Mouse (Mus musculus) gastrocnemius, adult 8-10 months (tissue): ENCODE data around the gene Gpr27. TPM values are rescaled to one million over a fixed set of nuclear protein-coding genes. Genes with fewer than 3 reads are reported as not detected.

Source experiments
- DNase-seq, 2 experiments: peaks; one replicate each; pipeline ENCODE4 v3.0.0; 2022; ENCODE audit warnings: low spot score in 2 of 2
- total RNA-seq, 4 experiments: library from RNA; stranded (reverse); gene quantifications; 2 replicates each; pipeline ENCODE4 v1.2.4; 2022

Gene Gpr27
- total RNA-seq, 4 experiments from 2014 or later, result 0.34 to 0.87 (median 0.66) TPM

- DNase-seq, result no peak
Measured at GRCm38 (mm10) chr6:99674482-99674881, 18.0 kb upstream of the Gpr27 start.

DNA sequence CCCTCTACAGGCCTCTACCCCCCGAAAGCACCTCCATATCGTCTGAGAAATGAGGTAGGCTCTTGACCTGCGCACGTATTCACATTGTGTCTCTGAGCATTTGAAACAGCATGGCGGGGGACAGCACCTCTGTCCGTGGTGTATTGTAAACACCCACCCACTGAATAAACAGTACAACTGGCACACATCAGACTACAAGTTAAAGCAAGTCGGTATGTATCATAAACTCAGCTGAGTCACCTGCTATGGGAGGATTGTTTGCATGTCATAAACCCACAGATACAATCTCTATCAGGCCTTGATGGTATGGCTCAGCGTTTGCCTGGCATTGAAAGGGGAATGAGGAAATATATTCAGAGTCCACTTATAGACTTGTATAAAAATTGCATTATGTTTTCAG, 15.2 kb upstream of the Gpr27 start:
- DNase-seq, result no peak

- no peak for DNase-seq
Measured at GRCm38 (mm10) chr6:99678108-99678507, 14.4 kb upstream of the Gpr27 start.

DNA sequence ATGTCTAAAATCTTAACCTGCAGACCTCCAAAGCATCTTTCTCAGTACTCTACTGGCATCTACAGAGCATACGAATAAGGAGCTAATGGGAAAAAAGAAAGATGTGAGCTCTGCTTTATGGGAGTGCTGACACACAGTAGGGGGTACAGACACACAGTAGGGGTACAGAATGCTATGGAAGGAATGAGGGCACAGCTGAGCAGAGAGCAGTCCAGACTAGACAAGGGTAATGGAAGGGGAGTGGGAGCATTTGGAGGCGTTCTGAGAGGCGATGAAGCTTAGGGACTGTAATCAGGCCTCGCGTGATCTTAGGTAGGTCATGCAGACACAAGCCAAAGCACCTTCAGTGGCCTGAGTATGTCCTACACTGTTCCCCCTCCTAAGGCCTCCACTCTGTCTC, 8.5 kb upstream of the Gpr27 start:
- no peak for DNase-seq

GRCm38 (mm10) chr6:99684899-99685298, 7.6 kb upstream of the Gpr27 start:
- DNase-seq, result no peak

- DNase-seq, result no peak
Measured at GRCm38 (mm10) chr6:99688513-99688912, 4.0 kb upstream of the Gpr27 start.

DNA sequence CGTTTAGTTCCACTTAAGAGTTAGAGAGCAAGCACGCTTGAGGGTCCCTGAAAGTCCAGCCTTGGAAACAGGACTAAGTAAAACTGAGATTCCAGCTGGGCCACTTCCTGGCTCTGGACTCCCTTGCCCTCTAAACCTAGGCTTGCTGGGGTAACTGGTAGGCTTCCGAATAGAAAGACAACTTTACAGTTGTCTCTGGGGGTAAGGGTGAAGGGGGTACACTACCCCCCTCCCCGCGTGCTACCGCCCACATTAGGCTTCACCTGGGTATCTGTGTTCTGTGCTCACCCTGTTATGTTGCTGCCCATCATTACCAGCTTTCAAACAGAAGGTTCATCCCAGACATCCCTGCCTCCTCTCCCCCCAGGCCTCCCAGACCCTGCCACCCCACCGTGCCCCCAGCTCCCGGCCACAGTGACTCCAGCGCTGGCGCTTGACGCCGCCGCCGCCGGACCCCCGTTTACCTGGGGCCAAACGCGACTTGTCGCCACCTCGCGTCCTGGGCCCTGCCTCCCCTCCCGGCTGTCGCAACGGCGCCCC, 743 bp upstream of the Gpr27 start:
- DNase-seq, result no peak

DNA sequence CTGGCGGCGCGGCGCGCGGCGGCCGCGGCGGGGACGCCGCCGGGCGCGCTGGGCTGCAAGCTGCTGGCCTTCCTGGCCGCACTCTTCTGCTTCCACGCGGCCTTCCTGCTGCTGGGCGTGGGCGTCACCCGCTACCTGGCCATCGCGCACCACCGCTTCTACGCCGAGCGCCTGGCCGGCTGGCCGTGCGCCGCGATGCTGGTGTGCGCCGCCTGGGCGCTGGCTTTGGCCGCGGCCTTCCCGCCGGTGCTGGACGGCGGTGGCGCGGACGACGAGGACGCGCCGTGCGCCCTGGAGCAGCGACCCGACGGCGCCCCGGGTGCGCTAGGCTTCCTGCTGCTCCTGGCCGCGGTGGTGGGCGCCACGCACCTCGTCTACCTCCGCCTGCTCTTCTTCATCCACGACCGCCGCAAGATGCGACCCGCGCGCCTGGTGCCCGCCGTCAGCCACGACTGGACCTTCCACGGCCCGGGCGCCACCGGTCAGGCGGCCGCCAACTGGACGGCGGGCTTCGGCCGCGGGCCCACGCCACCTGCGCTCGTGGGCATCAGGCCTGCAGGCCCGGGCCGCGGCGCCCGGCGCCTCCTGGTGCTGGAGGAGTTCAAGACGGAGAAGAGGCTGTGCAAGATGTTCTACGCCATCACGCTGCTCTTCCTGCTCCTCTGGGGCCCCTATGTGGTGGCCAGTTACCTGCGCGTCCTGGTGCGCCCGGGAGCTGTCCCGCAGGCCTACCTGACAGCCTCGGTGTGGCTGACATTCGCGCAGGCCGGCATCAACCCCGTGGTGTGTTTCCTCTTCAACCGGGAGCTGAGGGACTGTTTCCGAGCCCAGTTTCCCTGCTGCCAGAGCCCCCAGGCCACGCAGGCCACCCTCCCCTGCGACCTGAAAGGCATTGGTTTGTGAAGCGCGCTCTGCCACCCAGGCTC, 700 bp downstream of the Gpr27 start:
- no peak for DNase-seq

GRCm38 (mm10) chr6:99700484-99700883, 8.0 kb downstream of the Gpr27 start:
- no peak for DNase-seq

- DNase-seq, result no peak
Measured at GRCm38 (mm10) chr6:99711576-99712101, 19.2 kb downstream of the Gpr27 start.

- no peak for DNase-seq
Measured at GRCm38 (mm10) chr6:99713256-99713655, 20.8 kb downstream of the Gpr27 start.

- no peak for DNase-seq
Measured at GRCm38 (mm10) chr6:99715191-99715590, 22.7 kb downstream of the Gpr27 start.

DNA sequence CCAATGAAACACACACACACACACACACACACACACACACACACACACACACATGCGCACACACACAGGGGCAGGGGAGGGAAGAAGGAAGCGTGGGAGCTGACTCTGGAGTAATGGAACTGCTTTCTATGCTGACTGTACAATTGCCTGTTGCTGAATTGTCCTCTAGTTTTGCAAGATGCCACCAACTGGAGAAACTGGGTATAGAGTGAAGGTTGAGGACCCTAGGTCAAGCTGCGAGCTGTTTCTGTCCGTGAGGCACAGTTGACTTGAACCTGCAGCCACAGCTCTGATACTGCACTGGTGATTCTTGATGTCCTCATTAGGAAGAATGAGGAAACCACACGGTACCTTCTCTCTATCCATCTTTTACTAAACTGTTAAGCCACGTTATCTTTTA, 23.4 kb downstream of the Gpr27 start:
- no peak for DNase-seq

- no peak for DNase-seq
Measured at GRCm38 (mm10) chr6:99721032-99721431, 28.6 kb downstream of the Gpr27 start.

- DNase-seq, result no peak
Measured at GRCm38 (mm10) chr6:99722390-99722789, 29.9 kb downstream of the Gpr27 start.

DNA sequence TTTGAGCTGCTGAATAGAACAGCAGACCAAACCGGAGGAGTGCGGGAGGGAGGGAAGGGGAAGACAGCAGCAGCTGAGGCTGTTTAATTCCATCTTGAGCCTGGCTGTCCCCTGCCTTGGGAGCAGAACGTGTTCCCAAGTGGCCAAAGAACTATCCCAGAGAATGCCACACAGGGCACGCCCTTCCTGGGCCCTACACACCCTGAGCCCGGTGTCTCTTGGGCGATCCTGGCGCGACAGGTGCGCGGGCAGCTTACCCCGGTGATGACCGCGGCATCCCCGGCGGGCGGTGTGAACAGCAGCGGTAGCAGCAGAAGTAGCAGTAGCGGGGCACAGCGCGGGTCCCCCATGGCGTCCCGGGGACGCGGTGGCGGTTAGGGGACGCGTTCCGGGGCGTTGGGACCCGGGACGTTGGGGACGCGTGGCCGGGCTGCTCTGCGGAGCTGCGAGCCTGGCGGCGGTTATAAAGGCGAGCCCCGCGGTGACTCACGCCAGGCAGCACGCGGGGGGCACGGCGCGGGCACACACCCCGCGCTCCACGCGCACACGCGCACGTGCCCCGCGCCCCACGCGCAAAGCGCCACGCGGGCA, 33.6 kb downstream of the Gpr27 start, which contains the start of gene Prok2:
Prok2 (minus strand) TSS at position 422 of the 591 bp plus-strand sequence.
- DNase-seq, result no peak

- no peak for DNase-seq
Measured at GRCm38 (mm10) chr6:99726576-99727303, 34.3 kb downstream of the Gpr27 start.

DNA sequence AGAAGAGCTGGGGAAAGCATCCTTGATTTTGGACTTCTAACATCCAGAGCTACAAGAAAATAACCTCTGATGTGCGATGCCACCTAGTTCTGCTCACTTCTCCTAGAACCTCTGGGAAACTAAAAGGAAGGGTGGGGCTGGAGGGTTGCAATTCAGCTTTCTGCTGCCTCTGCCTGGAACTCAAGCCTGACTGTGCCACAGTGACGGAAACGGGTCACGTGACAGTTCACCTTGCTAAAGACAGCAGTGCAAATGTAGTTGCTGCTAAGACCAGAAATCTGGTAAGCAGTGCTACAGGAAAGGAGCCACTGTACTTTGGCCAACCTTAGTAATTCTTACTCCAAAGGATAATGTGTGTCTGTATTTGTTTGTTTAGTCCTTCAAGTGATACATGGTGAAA, 37.4 kb downstream of the Gpr27 start:
- no peak for DNase-seq

GRCm38 (mm10) chr6:99731926-99732325, 39.4 kb downstream of the Gpr27 start:
- DNase-seq, result no peak

DNA sequence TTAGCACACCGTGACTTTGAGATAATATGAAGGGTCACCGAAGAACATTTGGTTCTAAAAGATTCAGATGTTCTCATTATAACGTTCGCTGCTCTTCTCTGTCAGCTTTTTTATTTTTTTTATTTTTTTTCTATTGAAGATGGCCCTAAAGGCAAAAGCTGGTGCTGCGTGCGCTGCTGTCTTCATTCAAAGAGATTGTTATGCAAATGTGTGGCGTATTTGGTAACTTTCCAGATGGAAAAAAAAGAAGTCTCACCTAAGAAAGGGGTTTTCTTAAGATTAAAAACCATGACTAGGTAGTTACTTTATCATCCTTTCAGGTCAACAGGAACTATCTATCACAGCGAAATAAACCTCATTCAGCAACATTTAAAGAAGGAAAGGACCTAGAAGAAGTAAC, 40.2 kb downstream of the Gpr27 start:
- DNase-seq, result no peak

DNA sequence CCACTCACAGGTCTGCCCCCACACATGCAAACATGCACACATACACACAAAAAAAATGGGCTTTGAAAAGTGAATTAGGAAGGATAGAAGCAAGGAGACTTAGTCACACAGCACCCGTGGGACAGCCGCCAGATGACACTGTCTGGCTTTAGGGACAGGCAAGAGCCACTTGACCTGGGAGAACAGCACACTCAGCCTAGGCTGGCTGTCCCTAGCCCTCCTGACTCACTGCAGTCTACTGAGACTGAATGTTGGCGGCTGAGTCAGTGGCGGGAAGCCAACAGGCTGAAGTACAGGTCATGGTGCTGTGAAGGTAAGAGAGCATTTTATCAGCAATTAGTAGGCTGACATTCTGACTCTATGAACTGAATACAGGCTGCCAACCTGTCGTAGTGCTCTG, 42.2 kb downstream of the Gpr27 start:
- no peak for DNase-seq

GRCm38 (mm10) chr6:99742866-99743265, 50.4 kb downstream of the Gpr27 start:
- no peak for DNase-seq
